Mouse (Mus musculus) fat pad, adult 2 months (tissue): ENCODE measurements around the gene Siglech.
"Not testable (repeated sequence)": the region's sequence is repeated elsewhere in the genome, so short reads cannot be mapped to it uniquely, and the experiment has no call there.

Experiments used
- DNase-seq: peaks from one replicate; pipeline ENCODE4 v3.0.0-alpha.2; 2011; ENCODE audit warnings: low read depth, low spot score; ENCODE audit errors: extremely low read depth

Gene Siglech

DNA sequence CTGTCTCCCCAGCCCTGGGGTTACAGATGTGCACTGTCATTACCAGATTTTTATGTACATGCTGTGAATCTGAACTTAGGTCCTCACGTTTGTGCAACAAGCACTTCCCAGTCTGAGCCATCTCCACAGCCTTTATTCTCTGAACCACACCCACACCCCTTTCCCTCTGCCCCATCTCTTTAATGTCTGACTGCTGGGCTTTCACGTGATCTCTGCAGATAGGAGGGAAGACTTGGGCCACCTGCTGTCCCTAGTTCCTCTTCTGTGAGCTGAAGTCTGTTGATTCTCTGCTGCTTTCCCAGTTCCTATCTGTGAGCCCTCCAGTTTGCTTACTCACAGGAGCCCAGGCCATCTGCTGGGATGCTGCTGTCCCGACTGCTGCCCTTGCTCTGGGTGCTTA, at the start of gene Siglech:
TSS of gene Siglech (plus strand) at position 253 of the 400 bp plus-strand sequence.
- DNase-seq, result no peak

- no peak for DNase-seq
Measured at GRCm38 (mm10) chr7:55722673-55723072, 45.3 kb upstream of the Siglech start.

- no peak for DNase-seq
Measured at GRCm38 (mm10) chr7:55728903-55729302, 39.1 kb upstream of the Siglech start.

DNA sequence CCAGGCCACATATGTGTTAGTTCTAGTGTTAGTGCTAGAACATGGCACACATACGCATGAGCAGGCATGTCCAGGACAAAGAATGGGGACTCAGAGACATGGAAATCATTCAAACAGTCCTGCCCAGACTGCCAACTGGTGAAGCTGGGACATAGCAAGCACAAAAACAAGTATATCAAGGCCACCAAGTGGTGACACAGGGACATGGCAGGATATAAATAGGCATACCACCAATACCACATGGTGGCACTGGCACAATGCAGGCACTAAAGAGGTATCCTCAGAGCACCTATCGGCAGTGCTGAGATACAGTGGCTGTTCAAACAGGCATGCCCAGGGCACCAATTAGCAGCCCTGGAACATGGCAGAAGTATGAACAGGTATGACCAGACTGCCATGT, 33.5 kb upstream of the Siglech start:
- DNase-seq, result no peak

DNA sequence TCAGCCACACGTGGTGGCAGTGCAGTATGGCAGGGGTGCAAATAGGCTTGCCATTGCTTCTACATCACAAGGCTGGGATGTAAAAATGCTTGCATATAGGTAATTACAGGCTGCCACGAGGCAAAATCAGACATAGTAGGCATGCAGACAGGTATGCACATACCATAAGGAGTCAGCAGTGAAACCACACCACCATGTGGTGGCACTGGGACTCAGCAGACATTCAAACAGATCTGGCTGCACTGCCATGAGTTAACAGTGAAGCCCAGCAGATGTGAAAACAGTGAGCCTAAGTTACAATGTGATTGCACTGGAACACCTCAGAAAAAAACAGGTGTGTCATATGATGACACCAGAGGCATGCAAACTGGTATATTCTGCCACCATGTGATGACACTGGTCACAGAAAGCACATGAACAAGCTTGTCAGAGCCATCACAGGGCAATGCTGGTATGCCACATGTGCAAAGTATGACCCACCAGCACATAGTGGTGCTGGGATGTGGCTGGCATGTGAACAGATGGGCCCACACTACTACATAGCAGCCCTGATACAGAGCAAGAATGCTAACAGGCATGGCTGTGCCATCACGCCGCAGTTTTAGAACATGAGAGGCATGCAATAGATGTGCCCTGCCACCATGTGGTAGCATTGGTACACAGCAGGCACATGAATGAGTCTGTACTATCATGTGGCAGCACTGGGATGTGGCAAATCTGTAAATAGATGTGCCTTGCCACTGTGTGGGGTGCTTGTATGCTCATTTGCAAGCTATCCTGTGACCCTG, 30.7 kb upstream of the Siglech start:
- no peak for DNase-seq

DNA sequence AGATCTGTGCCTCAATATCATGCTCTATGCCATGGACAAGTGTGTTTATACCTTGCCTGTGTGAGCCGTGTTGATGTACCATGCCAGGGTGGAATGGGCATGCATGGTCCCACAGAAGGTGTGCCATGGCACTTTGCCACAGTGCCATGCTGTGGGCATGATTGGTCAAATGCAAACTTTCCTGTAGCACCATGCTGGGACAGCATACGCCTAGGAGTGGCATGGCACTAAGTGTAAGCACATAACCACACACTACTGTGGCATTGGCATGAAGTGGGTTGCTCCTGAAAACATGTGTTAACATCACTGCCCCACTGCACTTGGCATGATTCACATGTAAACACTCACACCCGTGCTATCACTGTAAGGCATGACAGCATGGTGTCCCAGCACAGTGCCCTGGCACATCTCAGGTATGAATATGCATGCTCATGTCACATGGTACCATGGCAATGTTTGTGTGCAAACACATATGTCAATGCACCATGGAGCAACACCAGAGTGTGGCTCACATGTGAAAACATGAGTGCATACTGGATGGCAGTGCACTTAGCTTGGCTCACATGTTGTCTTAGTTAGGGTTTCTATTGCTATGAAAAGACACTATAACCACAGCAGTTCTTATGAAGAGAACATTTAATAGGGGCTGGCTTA, 24.2 kb upstream of the Siglech start:
- DNase-seq, result no peak

GRCm38 (mm10) chr7:55744566-55745220, 23.3 kb upstream of the Siglech start:
- no peak for DNase-seq

DNA sequence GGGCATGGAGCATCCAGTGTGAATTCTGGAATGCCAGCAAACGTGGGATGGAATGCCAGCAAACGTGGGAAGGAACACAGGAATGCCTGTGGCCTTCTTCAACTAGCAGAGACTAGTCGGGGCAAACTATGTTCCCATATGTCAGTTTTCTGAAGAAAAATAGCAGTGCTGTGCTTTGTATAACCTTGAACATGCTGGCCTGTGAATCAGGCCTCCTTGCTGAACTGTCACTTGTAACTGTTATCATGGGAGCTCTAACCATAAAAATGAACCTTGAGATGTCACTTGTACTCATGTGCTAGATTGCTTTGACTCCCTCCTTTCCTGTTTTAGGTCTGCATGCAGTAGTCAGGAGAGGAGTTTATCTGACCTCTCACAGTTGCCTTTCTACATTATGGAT, 17.1 kb upstream of the Siglech start:
- DNase-seq, result no peak

DNA sequence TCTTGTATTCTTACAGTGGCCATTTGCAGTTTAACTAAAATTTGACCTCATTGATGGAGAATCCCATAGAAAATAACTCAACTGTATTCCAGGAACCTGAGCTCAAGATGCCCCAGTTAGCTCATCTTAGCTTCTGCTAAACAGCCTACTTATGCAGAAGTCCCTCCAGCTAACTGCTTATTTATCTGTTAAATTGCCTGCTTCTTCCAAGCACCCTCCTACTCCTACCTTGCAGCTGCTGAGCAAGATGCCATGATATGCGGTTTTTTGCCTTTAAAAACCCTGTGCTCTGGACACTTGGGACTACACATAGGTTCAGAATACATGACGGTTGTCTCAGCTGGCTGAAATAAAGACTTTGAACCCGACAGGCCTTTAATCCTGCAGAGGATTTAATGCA, 8.6 kb upstream of the Siglech start:
- no peak for DNase-seq

GRCm38 (mm10) chr7:55780011-55780410, 12.0 kb downstream of the Siglech start:
- no peak for DNase-seq

GRCm38 (mm10) chr7:55782493-55782892, 14.5 kb downstream of the Siglech start:
- DNase-seq, result no peak

DNA sequence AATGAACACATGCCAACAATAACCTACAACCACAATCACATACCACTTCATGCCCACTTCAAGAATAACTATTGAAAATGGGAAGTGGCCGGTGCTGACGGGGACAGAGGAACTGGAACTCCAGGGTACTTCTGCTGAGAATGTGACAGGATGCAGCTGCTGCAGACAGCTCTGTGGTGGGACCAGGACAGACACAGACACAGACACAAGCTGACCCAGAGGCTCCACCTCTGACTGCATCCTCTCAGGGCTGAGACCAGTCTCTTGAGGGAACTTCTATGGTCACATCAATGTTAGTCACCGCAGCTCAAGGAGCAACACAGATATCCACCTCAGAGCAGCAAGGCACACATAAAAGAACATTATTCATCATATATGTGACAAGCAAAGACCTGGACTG, 16.6 kb downstream of the Siglech start:
- no peak for DNase-seq

GRCm38 (mm10) chr7:55790586-55790985, 22.6 kb downstream of the Siglech start:
- not testable (repeated sequence) for DNase-seq

DNA sequence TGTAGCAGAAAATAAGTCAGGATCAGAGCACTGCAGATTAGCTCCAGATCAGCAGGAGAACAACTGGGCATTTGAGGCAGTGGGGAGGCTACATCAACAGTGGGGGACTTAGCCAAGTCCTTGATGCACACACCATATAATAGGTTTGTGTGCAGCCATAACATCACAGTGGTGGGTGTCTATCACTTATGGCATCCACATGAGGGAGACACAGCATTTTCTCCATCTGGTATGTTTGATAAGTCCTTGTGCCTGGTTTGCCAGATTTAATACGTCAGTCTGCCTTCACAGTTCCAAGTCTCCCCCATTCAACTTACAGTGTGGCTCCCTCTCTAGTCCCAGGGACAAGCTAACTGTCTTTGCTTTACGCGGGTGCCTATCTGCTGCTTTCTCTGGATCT, 24.3 kb downstream of the Siglech start:
- no peak for DNase-seq

DNA sequence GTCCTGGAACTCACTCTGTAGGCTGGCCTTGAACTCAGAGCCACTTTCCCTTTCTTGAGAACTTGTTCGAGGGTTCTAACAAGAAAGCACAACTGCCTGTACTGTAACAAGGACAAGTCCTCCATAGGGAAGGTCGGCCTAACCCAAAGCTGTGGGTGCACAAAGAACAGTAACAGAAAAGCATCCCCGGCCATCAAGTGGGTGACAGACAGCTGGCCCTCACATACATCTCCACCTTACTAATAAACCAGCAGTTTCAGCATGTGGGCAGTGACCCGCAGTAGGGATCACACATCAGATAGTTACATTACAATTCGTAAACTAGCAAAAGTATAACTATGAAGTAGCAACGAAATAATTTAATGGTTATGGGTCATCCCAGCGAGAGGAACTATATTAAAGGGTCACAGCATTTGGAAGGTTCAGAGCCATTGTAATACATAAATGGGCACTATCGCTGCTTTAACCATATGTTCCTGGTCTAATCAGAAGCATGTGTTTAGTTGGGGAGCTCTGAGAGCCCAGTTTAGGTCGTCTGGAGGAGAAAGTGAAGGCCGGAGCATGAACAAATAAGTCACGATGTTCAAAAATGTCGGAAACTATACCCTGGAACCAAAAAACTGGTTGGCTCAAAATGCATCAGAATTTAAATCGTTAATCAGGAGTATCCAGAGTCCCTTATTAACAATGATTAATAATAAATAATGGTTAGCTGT, 25.4 kb downstream of the Siglech start:
- no peak for DNase-seq

- peak; percentile 51 for DNase-seq
Measured at GRCm38 (mm10) chr7:55793952-55794603, 26.1 kb downstream of the Siglech start, which contains the start of gene Tubgcp5. TSS of gene Tubgcp5 (plus strand) at chr7:55794154.

GRCm38 (mm10) chr7:55799981-55800380, 32.0 kb downstream of the Siglech start:
- DNase-seq, result no peak

DNA sequence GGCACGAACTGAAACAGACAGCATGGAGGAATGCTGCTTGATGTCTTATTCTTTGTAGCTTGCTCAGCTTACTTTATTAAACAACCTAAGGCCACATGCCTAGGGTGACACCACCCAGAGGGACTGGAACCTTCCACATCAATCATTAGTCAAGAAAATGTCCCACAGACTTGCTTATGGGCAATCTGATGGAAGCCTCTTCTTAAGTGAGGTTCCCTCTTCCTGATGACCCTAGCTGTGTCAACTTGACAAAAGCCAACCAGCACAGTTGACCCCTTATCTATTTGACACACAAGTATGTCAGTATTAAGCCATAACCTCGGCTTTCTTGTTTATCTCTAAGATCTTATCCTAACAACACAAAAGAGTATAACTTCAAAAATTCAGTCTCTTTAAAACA, 42.0 kb downstream of the Siglech start:
- no peak for DNase-seq

- DNase-seq, result no peak
Measured at GRCm38 (mm10) chr7:55824468-55824867, 56.5 kb downstream of the Siglech start.

- no peak for DNase-seq
Measured at GRCm38 (mm10) chr7:55827551-55827950, 59.6 kb downstream of the Siglech start.
